Comparison of ENCODE assay signal across 24 mouse cellular contexts in genomic region chr17:12258517-12258916, GRCm38 (mm10).
DNase-seq lines count a peak whose midpoint lies in the region; ATAC-seq lines count a peak whose summit lies in the region.
"Had no signal": no experiment of that assay in that cellular context is flagged by ENCODE, and none has a peak within 500 bp of the region (broad histone marks: within the 10 kb centered on the region; RNA-seq: fewer than 3 reads in every experiment).

No protein-coding gene starts in this region.

- no peak overlapping the region for H3K9ac ChIP-seq in kidney, embryonic 16.5 days (replicated peaks; ENCODE audit: low read length)
- no peak overlapping the region for H3K9ac ChIP-seq in kidney, embryonic 14.5 days (ENCODE audit: low read depth, low read length)
- H3K9ac ChIP-seq: embryonic facial prominence, embryonic 12.5 days; forebrain, embryonic 13.5 days; forebrain, embryonic 15.5 days had no signal

- DNase-seq in kidney, adult 11 months: peak; percentile 37
- no peak for DNase-seq in kidney, postnatal 4 days
- DNase-seq in kidney, adult 8-10 months: peak; percentile 28 to 37
- DNase-seq in kidney, postnatal 25 days: peak; percentile 27 to 55
- DNase-seq: adrenal gland, adult 8-10 months; adrenal gland, postnatal 14 days; adrenal gland, postnatal 36 days; B cell, adult 2 months; cerebellum, adult 11-12 months; cerebellum, adult 2 months; cerebellum, adult 9-10 months; cerebellum, postnatal 10 days; cerebellum, postnatal 25 days had no signal

- no peak overlapping the region for H3K4me2 ChIP-seq in kidney, embryonic 16.5 days (replicated peaks; ENCODE audit: low read depth, low read length)
- no peak overlapping the region for H3K4me2 ChIP-seq in kidney, embryonic 14.5 days (replicated peaks; ENCODE audit: low read depth, low read length)
- H3K4me2 ChIP-seq: embryonic facial prominence, embryonic 12.5 days; forebrain, embryonic 13.5 days; forebrain, embryonic 15.5 days had no signal

- H3K4me1 ChIP-seq in kidney, embryonic 16.5 days (ENCODE audit: insufficient read depth, low read length): 0 out of 2 replicates have a peak, but pooled peaks cover under 1% of the 10 kb centered on the region
- no peaks in the 10 kb centered on the region for H3K4me1 ChIP-seq in kidney, embryonic 14.5 days (ENCODE audit: control insufficient read depth, insufficient read depth, low read length)
- H3K4me1 ChIP-seq: embryonic facial prominence, embryonic 10.5 days; forebrain, embryonic 13.5 days; forebrain, embryonic 15.5 days had no signal

- H3K27ac ChIP-seq in kidney, embryonic 16.5 days (ENCODE audit: low read length): no peak overlapping the region
- H3K27ac ChIP-seq in kidney, embryonic 14.5 days (ENCODE audit: low read depth, low read length): no peak overlapping the region
- H3K27ac ChIP-seq: embryonic facial prominence, embryonic 10.5 days; embryonic facial prominence, embryonic 12.5 days; forebrain, embryonic 13.5 days; forebrain, embryonic 15.5 days had no signal

- H3K4me3 ChIP-seq in kidney, embryonic 16.5 days (ENCODE audit: low read length): no peak overlapping the region
- H3K4me3 ChIP-seq in kidney, embryonic 14.5 days (ENCODE audit: low read length): no peak overlapping the region
- H3K4me3 ChIP-seq: embryonic facial prominence, embryonic 10.5 days; embryonic facial prominence, embryonic 12.5 days; forebrain, embryonic 13.5 days; forebrain, embryonic 15.5 days had no signal

- peaks cover 51% of the 10 kb centered on the region for H3K36me3 ChIP-seq in kidney, embryonic 16.5 days (ENCODE audit: insufficient read depth, low read length)
- H3K36me3 ChIP-seq in kidney, embryonic 14.5 days (ENCODE audit: control insufficient read depth, insufficient read depth, low read length): peaks cover 64% of the 10 kb centered on the region

- no peaks in the 10 kb centered on the region for H3K9me3 ChIP-seq in kidney, embryonic 16.5 days (ENCODE audit: low read length)
- H3K9me3 ChIP-seq in kidney, embryonic 14.5 days (ENCODE audit: control insufficient read depth, low read length): no peaks in the 10 kb centered on the region
- H3K9me3 ChIP-seq: embryonic facial prominence, embryonic 10.5 days; embryonic facial prominence, embryonic 12.5 days; forebrain, embryonic 13.5 days; forebrain, embryonic 15.5 days; G1E had no signal

- 53% methylated on average over 6 of the region's 6 CpGs for WGBS in kidney, embryonic 16.5 days
- 65% methylated on average over 6 of the region's 6 CpGs for WGBS in kidney, embryonic 14.5 days

- ATAC-seq in kidney, embryonic 16.5 days (ENCODE audit: low FRiP score, low TSS enrichment): no peak
- ATAC-seq in kidney, embryonic 14.5 days (ENCODE audit: low FRiP score, low TSS enrichment): no peak
- ATAC-seq: activated CD4-positive, CD25-positive, alpha-beta regulatory T cell, adult 4 months; CD4-positive, CD25-positive, alpha-beta regulatory T cell, adult 4 months; forebrain, embryonic 13.5 days; forebrain, embryonic 15.5 days; Patski had no signal

- no peaks in the 10 kb centered on the region for H3K27me3 ChIP-seq in kidney, embryonic 16.5 days (ENCODE audit: insufficient read depth, low read length)
- H3K27me3 ChIP-seq in kidney, embryonic 14.5 days (ENCODE audit: control insufficient read depth, insufficient read depth, low read length): no peaks in the 10 kb centered on the region
- H3K27me3 ChIP-seq: CH12.LX; embryonic facial prominence, embryonic 12.5 days; forebrain, embryonic 13.5 days; forebrain, embryonic 15.5 days; Patski had no signal

Comparison
In these comparisons a context has a peak if more than half of its experiments do, and no peak if none do; other contexts are left out.
1. DNase-seq: peak in kidney, adult 11 months (single experiment), kidney, adult 8-10 months (2 of 2) and kidney, postnatal 25 days (2 of 2); none in kidney, postnatal 4 days (0 of 2).